Mouse (Mus musculus): ENCODE measurements around the gene Gm19684. TPM values are rescaled to one million over a fixed set of nuclear protein-coding genes. Genes with fewer than 3 reads are reported as not detected.
"Not testable (repeated sequence)": the region's sequence is repeated elsewhere in the genome, so short reads cannot be mapped to it uniquely, and the experiment has no call there.

Gm19684 gene
- not detected in 2 replicates for polyA plus RNA-seq (2016; fragmentation: Nextera tagmentation; extraction: Ambion mirVana)

DNA sequence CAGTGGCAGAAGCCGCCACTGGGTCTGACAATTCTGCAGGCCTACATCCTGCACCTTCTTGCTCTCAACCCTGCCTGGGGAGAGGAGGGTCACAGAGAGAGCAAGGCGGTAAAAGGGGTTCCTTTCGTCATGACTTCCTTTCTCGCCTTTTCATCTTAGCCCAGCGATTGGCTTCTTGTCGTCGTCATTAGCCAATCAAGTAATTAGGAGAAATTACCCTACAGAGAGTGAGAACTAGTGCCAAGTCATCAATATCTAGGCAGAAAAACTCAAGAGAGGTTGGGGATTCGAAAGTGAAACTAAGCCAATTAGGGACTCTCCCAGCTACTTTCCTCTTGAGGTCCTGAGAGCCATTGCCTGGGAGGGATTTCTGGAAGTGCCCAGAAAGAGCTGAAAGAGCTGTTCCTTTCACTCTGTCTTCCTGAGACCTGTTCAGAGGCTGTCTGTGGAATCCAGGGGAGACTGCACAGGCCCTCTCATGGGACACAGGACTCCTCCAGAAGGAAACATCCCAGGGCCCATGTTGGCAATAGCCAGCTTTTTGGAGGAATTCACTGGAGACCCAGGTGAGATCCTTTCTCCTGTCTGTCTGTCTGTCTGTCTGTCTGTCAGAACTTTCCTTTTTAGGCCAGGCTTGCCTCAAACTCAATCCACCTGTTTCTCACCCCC lies at the start of gene Gm19684:
TSS of gene Gm19684 (plus strand) at position 327 of the 669 bp plus-strand sequence.
- H3K4me2 ChIP-seq (replicated peaks); ATAC-seq (ENCODE audit: low FRiP score): not testable (repeated sequence)
- WGBS: 10% methylated on average over 8 of the region's 8 CpGs

DNA sequence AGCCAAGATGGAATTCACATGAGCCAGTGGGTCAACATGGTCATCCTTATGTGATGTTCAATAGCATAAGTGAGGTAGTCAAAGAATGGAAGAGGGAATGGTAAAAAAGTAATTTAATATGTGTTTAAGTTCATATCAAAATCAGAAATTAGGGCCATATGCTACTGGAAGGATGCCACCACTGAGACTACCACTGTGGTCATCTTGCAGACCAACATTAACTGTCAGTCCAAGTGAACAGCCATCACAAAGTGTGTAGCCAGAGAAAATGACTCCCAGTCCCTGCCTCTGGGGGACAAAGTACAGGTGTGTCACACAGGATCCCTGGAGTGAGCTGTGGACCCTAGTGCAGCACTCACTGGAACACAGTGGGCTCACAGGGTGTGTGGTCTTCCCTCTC lies 39.6 kb upstream of the Gm19684 start:
- H3K36me3 ChIP-seq; ATAC-seq (ENCODE audit: low FRiP score); H3K27ac ChIP-seq; H3K9me3 ChIP-seq (replicated peaks); H3K9ac ChIP-seq; H3K4me2 ChIP-seq (replicated peaks); H3K4me1 ChIP-seq; H3K4me3 ChIP-seq: not testable (repeated sequence)
- H3K27me3 ChIP-seq: peaks cover 29% of the 10 kb centered on the region

More for the DNA sequence above, at the start of gene Gm19684:
- H3K4me1 ChIP-seq; H3K36me3 ChIP-seq; H3K4me3 ChIP-seq; H3K27ac ChIP-seq; H3K9ac ChIP-seq; H3K9me3 ChIP-seq (replicated peaks): not testable (repeated sequence)
- H3K27me3 ChIP-seq: peaks cover 41% of the 10 kb centered on the region

DNA sequence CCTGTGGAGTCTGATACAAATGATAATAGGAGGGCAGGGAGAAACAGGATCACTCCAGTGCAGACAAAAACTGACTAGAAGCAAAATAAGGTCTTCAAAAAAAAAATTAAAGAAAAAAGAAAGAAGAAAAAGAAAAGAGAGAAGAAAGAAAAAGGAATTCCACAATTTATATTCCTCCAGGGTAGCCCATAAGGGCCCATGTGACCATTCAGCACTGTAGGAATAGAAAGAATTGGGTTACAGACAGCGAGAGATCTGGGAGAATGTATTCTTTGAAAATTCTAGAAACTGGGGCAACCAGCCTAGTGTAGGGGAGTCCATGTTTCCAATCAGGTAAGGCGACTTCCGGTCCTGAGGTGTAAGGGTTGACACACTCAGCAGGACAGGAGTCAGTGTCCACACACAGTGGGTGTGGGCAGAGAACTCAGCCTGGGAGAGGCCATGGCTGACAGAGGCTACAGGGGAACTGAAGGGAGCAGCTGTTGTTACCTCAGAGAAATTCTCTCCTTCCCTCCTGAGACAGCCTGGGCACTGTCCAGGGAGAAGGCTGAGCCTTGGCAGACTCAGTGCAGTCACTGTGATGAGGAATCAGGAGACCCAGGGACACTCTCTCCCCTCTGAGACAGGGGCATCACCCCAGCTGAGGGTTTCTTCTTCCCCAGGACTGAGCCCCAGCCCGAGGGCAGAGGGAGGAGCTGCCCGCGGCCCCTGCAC lies 38.8 kb upstream of the Gm19684 start:
- peak overlapping the region; percentile 98 for H3K4me2 ChIP-seq (replicated peaks)
- H3K27me3 ChIP-seq: peaks cover 29% of the 10 kb centered on the region
- H3K36me3 ChIP-seq; H3K4me1 ChIP-seq; H3K9me3 ChIP-seq (replicated peaks); H3K9ac ChIP-seq; H3K27ac ChIP-seq; ATAC-seq (ENCODE audit: low FRiP score): not testable (repeated sequence)
- 21% methylated on average over 6 of the region's 6 CpGs for WGBS
- H3K4me3 ChIP-seq: peak overlapping the region; percentile 49

DNA sequence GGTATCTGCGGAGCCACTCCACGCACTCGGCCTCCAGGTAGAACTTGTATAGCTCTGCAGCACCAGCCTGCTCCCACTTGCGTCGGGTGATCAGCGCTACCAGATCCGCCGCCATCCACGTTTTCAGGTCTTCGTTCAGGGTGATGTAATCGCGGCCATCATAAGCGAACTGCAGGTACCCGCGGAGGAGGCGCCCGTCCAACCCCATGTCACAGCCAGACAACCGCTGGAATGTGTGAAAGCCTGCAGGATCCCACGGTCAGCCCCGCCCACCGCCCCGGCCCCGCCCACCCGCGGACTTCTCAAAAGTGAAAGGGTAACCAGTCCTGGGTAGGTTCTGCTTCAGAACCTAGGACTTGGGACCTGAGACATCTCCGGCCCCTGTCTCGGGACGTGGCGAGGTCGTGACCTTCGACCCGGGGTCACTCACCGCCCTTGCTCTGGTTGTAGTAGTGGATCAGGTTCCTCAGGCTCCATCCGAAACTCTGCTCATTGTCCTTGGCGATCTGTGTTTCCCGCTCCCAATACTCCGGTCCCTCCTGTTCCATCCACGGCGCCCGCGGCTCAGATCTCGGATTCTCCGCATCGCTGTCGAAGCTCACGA lies 38.1 kb upstream of the Gm19684 start:
- ATAC-seq (ENCODE audit: low FRiP score): peak; percentile 78
- no peaks in the 10 kb centered on the region for H3K36me3 ChIP-seq
- no peak overlapping the region for H3K27ac ChIP-seq
- under 1% methylated on average over 46 of the region's 46 CpGs for WGBS
- 0 out of 2 replicates have a peak, but pooled peaks cover 7% of the 10 kb centered on the region for H3K4me1 ChIP-seq
- peak overlapping the region; percentile 49 for H3K4me3 ChIP-seq
- peak overlapping the region; percentile 65 for H3K9ac ChIP-seq
- no peaks in the 10 kb centered on the region for H3K9me3 ChIP-seq (replicated peaks)
- H3K27me3 ChIP-seq: peaks cover 29% of the 10 kb centered on the region
- peak overlapping the region; percentile 98 for H3K4me2 ChIP-seq (replicated peaks)

DNA sequence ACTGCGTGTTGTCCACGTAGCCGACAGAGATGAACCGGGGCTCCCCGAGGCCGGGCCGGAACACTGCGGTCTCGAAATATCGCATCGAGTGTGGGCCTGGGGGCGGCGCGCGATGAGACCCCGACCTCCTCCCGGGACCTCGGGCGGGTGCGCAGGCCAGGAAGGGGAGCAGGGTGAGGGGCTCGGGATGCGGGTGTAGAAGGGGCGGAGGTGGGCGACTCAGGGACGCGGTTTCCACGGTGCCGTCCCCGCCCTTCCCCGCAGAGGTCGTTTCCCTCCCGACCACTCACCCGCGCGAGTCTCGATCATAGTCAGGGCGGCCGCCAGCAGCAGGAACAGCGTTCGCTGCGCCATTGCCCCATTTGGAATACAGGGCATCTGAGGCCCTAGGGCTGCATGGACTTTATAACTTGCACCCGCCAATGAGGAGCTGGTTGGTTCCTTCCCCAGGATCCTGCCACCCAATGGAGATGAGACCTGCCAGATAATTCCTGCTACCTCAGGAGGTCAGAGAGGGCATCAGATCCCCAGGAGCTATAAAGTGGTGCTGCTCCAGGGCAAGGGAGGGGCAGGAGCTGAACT lies 37.5 kb upstream of the Gm19684 start:
- peak; percentile 50; the same call in 1 of the 2 replicates for ATAC-seq (ENCODE audit: low FRiP score)
- Histone ChIP-seq H3K4me2 (replicated peaks) (peak overlapping the region; percentile 98), H3K27me3 (peaks cover 29% of the 10 kb centered on the region), H3K36me3 (no peaks in the 10 kb centered on the region), H3K9ac (peak overlapping the region; percentile 65), H3K4me1 (0 out of 2 replicates have a peak, but pooled peaks cover 7% of the 10 kb centered on the region), H3K27ac (no peak overlapping the region), H3K9me3 (replicated peaks) (no peaks in the 10 kb centered on the region), H3K4me3 (peak overlapping the region; percentile 49)
- WGBS: under 1% methylated on average over 36 of the region's 42 CpGs

DNA sequence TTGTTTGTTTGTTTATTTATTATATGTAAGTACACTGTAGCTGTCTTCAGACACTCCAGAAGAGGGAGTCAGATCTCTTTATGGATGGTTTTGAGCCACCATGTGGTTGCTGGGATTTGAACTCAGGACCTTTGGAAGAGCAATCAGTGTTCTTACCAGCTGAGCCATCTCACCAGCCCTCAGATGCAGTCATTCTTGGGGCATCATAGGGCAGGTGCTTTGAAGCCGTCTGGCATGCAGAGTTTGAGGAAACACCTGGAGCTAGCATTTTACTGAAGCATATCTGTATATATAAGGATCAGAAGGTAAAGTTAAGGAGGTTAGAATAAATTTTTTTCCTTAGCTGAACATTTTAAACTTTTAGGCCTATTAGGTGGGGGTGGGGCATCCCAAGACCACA lies 35.5 kb upstream of the Gm19684 start:
- H3K27ac ChIP-seq; H3K36me3 ChIP-seq; H3K9ac ChIP-seq; H3K9me3 ChIP-seq (replicated peaks); H3K4me3 ChIP-seq; H3K4me1 ChIP-seq; ATAC-seq (ENCODE audit: low FRiP score); H3K4me2 ChIP-seq (replicated peaks): not testable (repeated sequence)
- H3K27me3 ChIP-seq: peaks cover 29% of the 10 kb centered on the region
- whole genome bisulfite sequencing: 70% methylated on average over 1 of the region's 1 CpGs

DNA sequence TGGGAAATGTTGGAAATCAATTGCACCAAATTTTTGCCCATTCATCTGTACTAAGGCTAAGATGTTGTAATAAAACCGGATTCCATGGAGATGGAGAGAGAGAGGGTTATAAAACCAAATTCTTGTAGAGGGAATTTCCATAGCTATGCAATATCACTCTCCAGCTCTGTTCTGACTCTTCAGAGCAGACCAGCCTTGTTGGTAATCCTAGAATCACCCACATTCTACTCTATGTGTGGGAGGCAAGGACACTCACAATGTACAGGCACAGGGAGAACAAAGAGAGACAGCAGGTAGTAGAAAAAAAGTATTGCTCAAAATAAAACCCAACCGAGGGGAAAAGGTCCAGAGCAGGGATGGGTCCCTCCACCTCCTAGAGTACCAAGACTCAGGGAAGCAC lies 29.5 kb upstream of the Gm19684 start:
- H3K27ac ChIP-seq; H3K4me3 ChIP-seq; H3K4me2 ChIP-seq (replicated peaks); H3K36me3 ChIP-seq; ATAC-seq (ENCODE audit: low FRiP score); H3K9me3 ChIP-seq (replicated peaks); H3K9ac ChIP-seq; H3K4me1 ChIP-seq; H3K27me3 ChIP-seq: not testable (repeated sequence)
- WGBS: no CpG with 5 or more reads among the region's 2 CpGs

DNA sequence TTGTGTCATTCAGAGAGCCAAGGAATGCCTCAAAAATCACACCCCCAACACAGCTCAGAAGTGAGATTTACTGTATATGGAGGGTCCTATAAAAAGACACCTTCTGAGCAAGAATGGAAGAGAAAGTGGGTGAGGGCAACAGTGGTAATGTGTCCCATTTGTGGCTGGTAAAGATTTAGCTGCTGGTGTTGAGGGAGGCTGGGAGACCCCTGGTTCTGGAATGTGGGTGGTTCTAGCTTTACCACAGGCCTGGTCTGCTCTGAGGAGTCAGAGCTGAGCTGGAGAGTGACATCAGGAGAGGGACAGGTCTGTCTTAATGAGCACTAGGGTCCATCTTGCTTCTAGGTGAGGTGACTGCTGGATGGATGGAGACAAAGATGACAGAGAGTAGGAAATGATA lies 29.0 kb upstream of the Gm19684 start:
- H3K27ac ChIP-seq; H3K4me1 ChIP-seq; H3K4me3 ChIP-seq; H3K27me3 ChIP-seq; H3K36me3 ChIP-seq; H3K4me2 ChIP-seq (replicated peaks); H3K9me3 ChIP-seq (replicated peaks); ATAC-seq (ENCODE audit: low FRiP score); H3K9ac ChIP-seq: not testable (repeated sequence)

DNA sequence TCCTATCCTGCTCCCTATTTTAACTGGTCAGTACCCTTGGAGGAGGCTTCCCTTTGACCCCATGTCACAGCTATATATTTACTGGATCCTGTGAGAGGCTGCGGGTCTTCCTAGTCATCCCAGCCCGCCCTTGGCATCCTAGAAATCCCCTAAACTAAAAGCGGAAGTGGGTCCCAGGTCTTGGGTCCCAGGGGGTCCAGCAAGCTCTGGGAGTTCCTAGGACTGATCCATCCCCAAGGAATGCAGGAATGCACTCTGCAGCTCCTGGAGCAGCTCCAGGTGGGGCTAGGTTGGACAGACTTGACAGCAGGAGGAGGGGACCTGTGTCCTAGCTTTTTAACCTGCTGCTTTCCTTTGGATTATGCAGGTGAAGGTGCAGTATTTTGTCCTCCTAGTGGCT lies 27.5 kb upstream of the Gm19684 start:
- WGBS: 25% methylated on average over 3 of the region's 3 CpGs
- H3K9ac ChIP-seq: no peak overlapping the region

DNA sequence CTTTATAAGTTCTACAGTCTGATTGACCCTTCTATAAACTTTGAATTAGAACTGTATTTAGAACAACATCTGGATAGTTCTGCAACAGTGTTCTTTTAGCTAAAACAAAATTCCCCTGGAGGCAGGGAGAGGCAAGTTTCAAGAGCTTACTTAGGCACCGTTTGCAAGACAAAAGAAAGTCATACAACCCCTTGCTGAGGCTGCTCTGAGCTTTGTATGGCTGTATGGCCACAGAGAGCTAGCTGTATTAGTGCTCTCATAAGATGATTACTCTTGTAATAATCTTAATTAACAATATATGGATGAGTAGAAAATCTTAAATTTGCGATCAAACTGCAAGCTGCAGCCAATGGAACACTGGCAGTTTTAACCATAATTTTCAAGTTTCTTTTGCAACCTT lies 21.9 kb upstream of the Gm19684 start:
- not testable (repeated sequence) for H3K4me2 ChIP-seq (replicated peaks); H3K9ac ChIP-seq; ATAC-seq (ENCODE audit: low FRiP score); H3K27ac ChIP-seq; H3K4me1 ChIP-seq; H3K4me3 ChIP-seq; H3K9me3 ChIP-seq (replicated peaks); H3K27me3 ChIP-seq; H3K36me3 ChIP-seq
- 53% methylated on average over 2 of the region's 2 CpGs for WGBS

More for the DNA sequence above, 27.5 kb upstream of the Gm19684 start:
- no peak overlapping the region for H3K4me3 ChIP-seq
- ATAC-seq (ENCODE audit: low FRiP score): no peak
- H3K27me3 ChIP-seq: no peaks in the 10 kb centered on the region
- H3K4me1 ChIP-seq: no peaks in the 10 kb centered on the region
- H3K9me3 ChIP-seq (replicated peaks): no peaks in the 10 kb centered on the region
- H3K4me2 ChIP-seq (replicated peaks): no peak overlapping the region
- H3K27ac ChIP-seq: no peak overlapping the region
- no peaks in the 10 kb centered on the region for H3K36me3 ChIP-seq

DNA sequence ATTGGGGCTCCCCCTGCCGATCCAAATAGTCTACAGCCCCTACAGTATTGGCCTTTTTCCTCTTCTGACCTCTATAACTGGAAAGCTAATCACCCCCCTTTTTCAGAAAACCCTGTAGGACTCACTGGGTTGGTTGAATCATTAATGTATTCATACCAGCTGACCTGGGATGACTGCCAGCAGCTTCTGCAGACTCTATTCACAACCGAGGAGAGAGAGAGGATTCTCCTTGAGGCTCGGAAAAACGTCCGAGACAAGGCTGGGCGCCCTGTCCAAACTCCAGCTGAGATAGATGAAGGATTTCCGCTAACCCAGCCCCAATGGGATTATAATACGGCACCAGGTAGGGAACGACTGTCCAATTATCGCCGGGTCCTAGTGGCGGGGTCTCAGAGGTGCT lies 19.4 kb upstream of the Gm19684 start:
- H3K9me3 ChIP-seq (replicated peaks); ATAC-seq (ENCODE audit: low FRiP score); H3K4me1 ChIP-seq; H3K4me3 ChIP-seq; H3K4me2 ChIP-seq (replicated peaks); H3K27me3 ChIP-seq; H3K9ac ChIP-seq; H3K27ac ChIP-seq; H3K36me3 ChIP-seq: not testable (repeated sequence)
- 84% methylated on average over 12 of the region's 12 CpGs for WGBS

DNA sequence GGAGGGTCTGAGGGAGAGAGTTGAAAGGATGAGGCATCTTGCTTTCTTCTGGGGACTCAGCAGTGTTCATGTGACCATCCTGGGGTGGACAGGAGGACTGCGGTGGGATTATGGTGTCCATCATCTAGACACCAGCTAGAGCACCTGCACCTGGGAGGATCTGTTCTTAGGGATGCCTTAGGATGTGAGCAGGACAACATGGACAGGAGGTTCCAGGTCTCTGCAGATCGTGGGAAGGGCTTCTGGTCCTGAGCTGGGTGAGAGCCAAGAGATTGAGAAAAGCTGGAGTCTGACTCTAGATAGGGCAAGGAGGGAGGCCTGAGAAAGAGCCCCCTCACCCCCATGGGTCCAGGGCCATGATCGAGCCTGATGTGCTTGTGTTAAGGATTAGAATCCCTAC lies 11.3 kb upstream of the Gm19684 start:
- not testable (repeated sequence) for H3K27ac ChIP-seq; H3K9me3 ChIP-seq (replicated peaks); H3K4me1 ChIP-seq; H3K4me3 ChIP-seq; H3K9ac ChIP-seq; H3K4me2 ChIP-seq (replicated peaks); H3K36me3 ChIP-seq
- WGBS: 58% methylated on average over 3 of the region's 3 CpGs
- H3K27me3 ChIP-seq: peaks cover 26% of the 10 kb centered on the region
- 0 out of 2 replicates have a peak, but pooled peaks have one; percentile 7 for ATAC-seq (ENCODE audit: low FRiP score)

Measured in hindbrain, embryonic 12.5 days (tissue).